ENCODE assay signal across 17 mouse cellular contexts in genomic region chr11:76347589-76347988, GRCm38 (mm10).
"Had no signal": no experiment of that assay in that cellular context is flagged by ENCODE, and none has a peak within 500 bp of the region (broad histone marks: within the 10 kb centered on the region; RNA-seq: fewer than 3 reads in every experiment).

No protein-coding gene starts in this region.

- H3K4me3 ChIP-seq: midbrain, embryonic 10.5 days; myocyte; neural tube, embryonic 12.5 days had no signal

- DNase-seq: lung, adult 18-20 months; lung, embryonic 14.5 days; lung, postnatal 10 days; lung, postnatal 4 days; midbrain, embryonic 14.5 days; right cerebral cortex, adult 18-20 months; right cerebral cortex, postnatal 25 days; right cerebral cortex, postnatal 4 days; spleen, adult 18-20 months; thymus, adult 18-20 months; thymus, postnatal 14 days; thymus, postnatal 36 days had no signal

- H3K27me3 ChIP-seq: neural tube, embryonic 12.5 days had no signal

- H3K9ac ChIP-seq: liver, embryonic 14.5 days; lung, embryonic 14.5 days; neural tube, embryonic 12.5 days had no signal

- ATAC-seq: midbrain, embryonic 16.5 days had no signal

- H3K4me2 ChIP-seq: lung, embryonic 14.5 days; neural tube, embryonic 12.5 days had no signal

- H3K9me3 ChIP-seq: midbrain, embryonic 10.5 days; neural tube, embryonic 12.5 days had no signal

- H3K27ac ChIP-seq: liver, embryonic 14.5 days; neural tube, embryonic 12.5 days had no signal

- H3K36me3 ChIP-seq: neural tube, embryonic 12.5 days had no signal
